Mouse (Mus musculus): ENCODE results near the gene Rln3.
A peak's percentile ranks its signal among the peaks of the same experiment; 100 is the strongest.

Gene Rln3

DNA sequence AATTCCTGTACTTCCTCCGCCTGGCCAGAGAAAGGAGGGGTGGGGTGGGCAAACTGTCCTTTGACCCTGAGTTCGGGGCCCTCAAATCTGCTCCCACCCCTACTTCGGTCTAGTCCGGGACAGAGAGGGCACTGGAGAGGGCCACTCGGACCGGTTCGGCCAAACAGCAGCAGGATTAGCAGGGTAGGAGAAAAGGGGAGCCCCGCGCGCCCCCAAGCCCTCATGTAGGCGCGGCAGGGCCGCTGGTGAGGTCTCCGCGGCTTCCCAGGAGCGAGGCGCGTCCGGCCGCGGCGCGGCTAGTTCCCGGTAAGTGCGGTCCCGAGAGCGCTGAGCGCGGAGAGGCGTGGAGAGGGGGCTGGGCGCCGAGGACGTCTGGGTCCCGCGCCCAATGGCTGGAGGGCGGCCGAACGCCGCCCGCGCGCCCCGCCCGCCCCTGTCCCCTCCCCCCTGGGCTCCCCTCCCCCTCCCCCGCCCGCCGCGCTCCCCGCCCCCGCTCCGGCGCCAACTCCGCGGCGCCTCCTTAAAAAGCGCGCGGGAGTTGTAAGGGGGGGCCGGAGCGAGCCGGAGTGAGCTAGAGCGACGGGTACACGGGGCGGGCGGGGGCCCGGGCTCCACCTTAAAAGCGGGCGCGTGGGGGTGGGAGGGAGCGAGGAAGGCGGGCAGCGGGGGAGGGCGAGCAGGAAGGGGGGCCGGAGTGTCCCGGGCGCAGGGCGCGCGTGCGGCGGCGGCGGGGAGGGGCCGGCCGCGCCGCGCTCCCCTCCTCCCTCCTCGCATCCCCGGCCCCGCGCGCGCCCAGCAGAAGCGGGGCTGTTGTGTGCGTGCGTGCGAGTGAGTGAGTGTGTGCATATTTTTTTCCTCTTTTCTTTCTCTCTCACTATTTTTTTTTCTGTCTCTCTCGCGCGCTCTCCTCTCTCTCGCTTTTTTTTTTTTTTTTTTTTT, 48.0 kb downstream of the Rln3 start:
- peak; percentile 68 for DNase-seq (ENCODE audit: low spot score in 2 of 2)

DNA sequence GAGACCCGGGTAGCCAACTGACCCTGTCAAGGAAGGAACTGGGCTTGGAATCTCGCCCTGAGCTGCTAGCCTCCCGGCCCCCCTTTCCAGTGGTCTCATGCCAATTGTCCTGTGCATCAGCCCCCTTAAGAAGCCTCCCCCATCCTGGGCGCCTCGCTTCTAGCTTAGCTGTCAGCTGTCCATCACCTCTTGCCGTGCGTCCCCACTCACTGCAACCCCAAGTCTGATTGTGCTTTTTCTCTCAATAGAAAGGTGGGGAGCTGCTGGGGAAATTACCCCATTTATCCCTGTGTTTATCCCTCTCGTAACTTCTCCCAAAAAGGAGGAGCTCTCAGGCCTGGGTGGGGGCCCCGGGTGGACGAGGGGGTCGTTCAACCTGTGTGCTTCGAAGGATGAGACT, 48.8 kb downstream of the Rln3 start:
- DNase-seq (ENCODE audit: low spot score in 2 of 2), result no peak

DNA sequence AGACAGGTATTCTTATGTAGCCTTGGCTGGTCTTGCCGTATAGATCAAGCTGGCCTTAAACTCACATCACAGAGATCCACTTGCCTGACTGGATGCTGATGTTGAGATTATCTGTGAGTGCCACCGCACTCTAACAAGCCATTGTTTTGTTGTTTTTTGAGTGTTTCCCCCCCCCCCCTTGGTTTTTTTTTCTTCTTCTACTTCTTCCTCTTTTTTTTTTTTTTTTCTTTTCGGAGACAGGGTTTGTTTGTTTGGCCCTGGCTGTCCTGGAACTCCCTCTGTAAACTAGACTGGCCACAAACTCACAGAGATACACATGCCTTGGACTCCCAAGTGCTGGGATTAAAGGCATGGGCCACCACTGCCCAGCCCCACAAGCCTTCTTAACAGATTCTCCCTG, 50.8 kb downstream of the Rln3 start:
- DNase-seq (ENCODE audit: low spot score in 2 of 2), result no peak
